Mouse (Mus musculus): ENCODE results near the gene Zfp988.
"Not testable (repeated sequence)": the region's sequence is repeated elsewhere in the genome, so short reads cannot be mapped to it uniquely, and the experiment has no call there.

- TF ChIP-seq CTCF, EP300 (IDR thresholded peaks at IDR 0.05): not testable (repeated sequence)
Measured at GRCm38 (mm10) chr4:147357195-147357594, 51.7 kb downstream of the Zfp988 start.
